Mouse (Mus musculus) hindbrain, embryonic 16.5 days (tissue): ENCODE results near the gene Zc2hc1b. TPM values are rescaled to one million over a fixed set of nuclear protein-coding genes. Genes with fewer than 3 reads are reported as not detected.
"Not testable (repeated sequence)": the region's sequence is repeated elsewhere in the genome, so short reads cannot be mapped to it uniquely, and the experiment has no call there.

Source experiments
- ATAC-seq: fragments of 200-750 bp; cut with Nextera tagmentation; 2 replicates; pipeline ENCODE4 v1.8.0; 2017; ENCODE audit warnings: moderate TSS enrichment, moderate library complexity
- H3K27ac ChIP-seq: fragments of 300-500 bp; sonication (generic); 2 replicates; pipeline ENCODE4 v1.5.1; 2014; ENCODE audit warnings: low read depth, mild to moderate bottlenecking, control low read depth, low read length, moderate library complexity
- H3K27me3 ChIP-seq: fragments of 300-500 bp; sonication (generic); replicated peaks from 2 replicates; pipeline ENCODE4 v1.6.1; 2014; ENCODE audit warnings: low read length; ENCODE audit not compliant: control insufficient read depth, insufficient read depth
- H3K36me3 ChIP-seq: fragments of 300-500 bp; sonication (generic); 2 replicates; pipeline ENCODE4 v1.6.1; 2014; ENCODE audit warnings: mild to moderate bottlenecking, low read length, moderate library complexity, mixed read lengths; ENCODE audit not compliant: control insufficient read depth, insufficient read depth
- H3K4me1 ChIP-seq: fragments of 300-500 bp; sonication (generic); 2 replicates; pipeline ENCODE4 v1.6.1; 2014; ENCODE audit warnings: low read depth, low read length; ENCODE audit not compliant: control insufficient read depth, insufficient read depth
- H3K4me2 ChIP-seq: fragments of 300-500 bp; sonication (generic); 2 replicates; pipeline ENCODE4 v1.6.1; 2014; ENCODE audit warnings: mild to moderate bottlenecking, low read length, control low read depth, moderate library complexity
- H3K4me3 ChIP-seq: fragments of 300-500 bp; sonication (generic); 2 replicates; pipeline ENCODE4 v1.5.1; 2014; ENCODE audit warnings: mild to moderate bottlenecking, low read length, control low read depth, moderate library complexity
- H3K9ac ChIP-seq: fragments of 300-500 bp; sonication (generic); 2 replicates; pipeline ENCODE4 v1.6.1; 2014; ENCODE audit warnings: low read depth, mild to moderate bottlenecking, control low read depth, low read length, moderate library complexity
- H3K9me3 ChIP-seq: fragments of 300-500 bp; sonication (generic); 2 replicates; pipeline ENCODE4 v1.6.1; 2014; ENCODE audit warnings: mild to moderate bottlenecking, low read length, moderate library complexity; ENCODE audit not compliant: control insufficient read depth
- WGBS: fragments of 180-500 bp; shearing (Covaris S2); extraction: QIAGEN DNeasy Blood & Tissue Kit; methylation state at CpG from one replicate; pipeline ENCODE4 v1.1.7; 2014; 5-methylcytosine and 5-hydroxymethylcytosine counted together
- polyA plus RNA-seq: library from polyadenylated mRNA; unstranded; fragments of >200 nt; fragmentation: Nextera tagmentation; extraction: Ambion mirVana; gene quantifications from 2 replicates; pipeline ENCODE4 v1.2.1, GENCODE M21; 2015

Zc2hc1b gene
- polyA plus RNA-seq, 1 experiment from 2014 or later = not detected

- no peak for ATAC-seq
- H3K9ac ChIP-seq = no peak overlapping the region
- WGBS = 89% methylated on average over 4 of the region's 4 CpGs
- no peaks in the 10 kb centered on the region for H3K4me1 ChIP-seq
- H3K9me3 ChIP-seq = no peaks in the 10 kb centered on the region
- no peak overlapping the region for H3K4me2 ChIP-seq
- no peak overlapping the region for H3K27ac ChIP-seq
- no peaks in the 10 kb centered on the region for H3K36me3 ChIP-seq
- H3K4me3 ChIP-seq = no peak overlapping the region
- H3K27me3 ChIP-seq = no peaks in the 10 kb centered on the region
Measured at GRCm38 (mm10) chr10:13209061-13209460, 31.2 kb upstream of the Zc2hc1b start.

- Histone ChIP-seq H3K9ac (no peak overlapping the region), H3K4me2 (no peak overlapping the region), H3K4me1 (no peaks in the 10 kb centered on the region), H3K9me3 (no peaks in the 10 kb centered on the region), H3K36me3 (no peaks in the 10 kb centered on the region), H3K27me3 (no peaks in the 10 kb centered on the region), H3K27ac (no peak overlapping the region), H3K4me3 (no peak overlapping the region)
- WGBS = 96% methylated on average over 6 of the region's 6 CpGs
- ATAC-seq = no peak
Measured at GRCm38 (mm10) chr10:13201741-13202293, 24.0 kb upstream of the Zc2hc1b start.

GRCm38 (mm10) chr10:13200862-13201261 is 23.0 kb upstream of the Zc2hc1b start:
- Histone ChIP-seq H3K4me3 (no peak overlapping the region), H3K4me1 (no peaks in the 10 kb centered on the region), H3K27ac (no peak overlapping the region), H3K9ac (no peak overlapping the region), H3K27me3 (no peaks in the 10 kb centered on the region), H3K9me3 (no peaks in the 10 kb centered on the region), H3K36me3 (no peaks in the 10 kb centered on the region), H3K4me2 (no peak overlapping the region)
- ATAC-seq = no peak
- 92% methylated on average over 3 of the region's 3 CpGs for WGBS

GRCm38 (mm10) chr10:13199234-13199633 is 21.4 kb upstream of the Zc2hc1b start:
- Histone ChIP-seq H3K9me3 (no peaks in the 10 kb centered on the region), H3K36me3 (no peaks in the 10 kb centered on the region), H3K9ac (no peak overlapping the region), H3K27me3 (no peaks in the 10 kb centered on the region), H3K4me2 (no peak overlapping the region), H3K27ac (no peak overlapping the region), H3K4me3 (no peak overlapping the region), H3K4me1 (no peaks in the 10 kb centered on the region)
- no peak for ATAC-seq
- 90% methylated on average over 1 of the region's 1 CpGs for WGBS

- Histone ChIP-seq H3K9me3 (no peaks in the 10 kb centered on the region), H3K27me3 (no peaks in the 10 kb centered on the region), H3K4me2 (no peak overlapping the region), H3K9ac (no peak overlapping the region), H3K4me3 (no peak overlapping the region), H3K4me1 (peaks cover 4% of the 10 kb centered on the region), H3K36me3 (no peaks in the 10 kb centered on the region), H3K27ac (no peak overlapping the region)
- WGBS = 80% methylated on average over 8 of the region's 8 CpGs
- no peak for ATAC-seq
Measured at GRCm38 (mm10) chr10:13196872-13197507, 19.2 kb upstream of the Zc2hc1b start.

- not testable (repeated sequence) for H3K4me1 ChIP-seq, H3K27me3 ChIP-seq, H3K9ac ChIP-seq, ATAC-seq, H3K27ac ChIP-seq, H3K36me3 ChIP-seq, H3K9me3 ChIP-seq
- Histone ChIP-seq H3K4me3 (peak overlapping the region; percentile 60), H3K4me2 (peak overlapping the region; percentile 68)
- WGBS = 87% methylated on average over 7 of the region's 7 CpGs
Measured at GRCm38 (mm10) chr10:13193496-13193895, 15.7 kb upstream of the Zc2hc1b start.

GRCm38 (mm10) chr10:13192731-13193351 is 15.0 kb upstream of the Zc2hc1b start, which contains the start of gene Ltv1:
TSS of gene Ltv1 (minus strand) at chr10:13193168.
- peaks cover 5% of the 10 kb centered on the region; the same call in 1 of the 2 replicates for H3K36me3 ChIP-seq
- under 1% methylated on average over 39 of the region's 43 CpGs for WGBS
- no peaks in the 10 kb centered on the region for H3K27me3 ChIP-seq
- no peaks in the 10 kb centered on the region for H3K9me3 ChIP-seq
- H3K4me1 ChIP-seq = peaks cover 6% of the 10 kb centered on the region
- peak; percentile 100 for ATAC-seq
- H3K4me3 ChIP-seq = peak within 1 kb of the TSS; percentile 60
- peak within 1 kb of the TSS; percentile 68 for H3K4me2 ChIP-seq
- peak within 1 kb of the TSS; percentile 68 for H3K9ac ChIP-seq
- peak within 1 kb of the TSS; percentile 41; the same call in 1 of the 2 replicates for H3K27ac ChIP-seq

GRCm38 (mm10) chr10:13189881-13190280 is 12.1 kb upstream of the Zc2hc1b start:
- H3K4me3 ChIP-seq = no peak overlapping the region
- H3K9me3 ChIP-seq = no peaks in the 10 kb centered on the region
- peaks cover 6% of the 10 kb centered on the region for H3K4me1 ChIP-seq
- H3K9ac ChIP-seq = no peak overlapping the region
- peaks cover 7% of the 10 kb centered on the region; the same call in 1 of the 2 replicates for H3K36me3 ChIP-seq
- H3K27me3 ChIP-seq = no peaks in the 10 kb centered on the region
- no peak overlapping the region for H3K4me2 ChIP-seq
- no peak overlapping the region for H3K27ac ChIP-seq
- 93% methylated on average over 5 of the region's 5 CpGs for WGBS
- ATAC-seq = no peak

- Histone ChIP-seq H3K4me1 (no peaks in the 10 kb centered on the region), H3K36me3 (peaks cover 9% of the 10 kb centered on the region), H3K9me3 (no peaks in the 10 kb centered on the region), H3K9ac (no peak overlapping the region), H3K27me3 (no peaks in the 10 kb centered on the region), H3K27ac (no peak overlapping the region), H3K4me2 (no peak overlapping the region), H3K4me3 (no peak overlapping the region)
- 95% methylated on average over 3 of the region's 3 CpGs for WGBS
- no peak for ATAC-seq
Measured at GRCm38 (mm10) chr10:13186754-13187153, 8.9 kb upstream of the Zc2hc1b start.
